Mouse (Mus musculus): ENCODE measurements around the gene AI481877.

Gene AI481877

DNA sequence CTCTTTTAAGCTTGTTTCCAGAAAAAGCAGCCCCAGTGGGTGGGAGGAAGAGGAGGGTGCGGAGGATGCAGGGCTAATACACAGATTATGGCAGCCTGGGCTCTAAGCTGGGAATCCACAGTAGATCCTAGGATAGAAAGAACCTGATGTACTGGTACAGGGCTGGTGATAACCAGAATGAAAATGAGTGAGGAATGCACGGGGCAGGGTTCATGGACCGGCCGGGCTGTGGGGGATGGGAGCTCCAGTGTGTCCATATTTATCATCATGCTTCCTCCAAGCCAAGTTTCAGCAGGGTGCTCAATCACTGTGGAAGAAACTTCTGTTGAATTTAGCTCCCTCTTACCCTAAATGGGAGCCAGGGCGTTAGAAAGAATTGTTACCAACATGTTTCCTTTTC, 141.7 kb downstream of the AI481877 start:
- Histone ChIP-seq H3K36me3 (ENCODE audit: insufficient read depth, low read length) (no peaks in the 10 kb centered on the region), H3K27me3 (ENCODE audit: insufficient read depth, low read length) (peaks cover 20% of the 10 kb centered on the region), H3K4me1 (replicated peaks; ENCODE audit: low read depth, low read length) (peaks cover 17% of the 10 kb centered on the region), H3K4me3 (replicated peaks; ENCODE audit: low read length) (no peak overlapping the region), H3K9me3 (ENCODE audit: low read length) (peaks cover 4% of the 10 kb centered on the region; the same call in 1 of the 2 replicates)
- TF ChIP-seq NANOG (IDR thresholded peaks at IDR 0.05; ENCODE audit: borderline replicate concordance, low read length) (no peak), CTCF (conservative IDR thresholded peaks at IDR 0.05; ENCODE audit: low read length) (no peak), POU5F1 (IDR thresholded peaks at IDR 0.05; ENCODE audit: borderline replicate concordance, low read length) (no peak)

DNA sequence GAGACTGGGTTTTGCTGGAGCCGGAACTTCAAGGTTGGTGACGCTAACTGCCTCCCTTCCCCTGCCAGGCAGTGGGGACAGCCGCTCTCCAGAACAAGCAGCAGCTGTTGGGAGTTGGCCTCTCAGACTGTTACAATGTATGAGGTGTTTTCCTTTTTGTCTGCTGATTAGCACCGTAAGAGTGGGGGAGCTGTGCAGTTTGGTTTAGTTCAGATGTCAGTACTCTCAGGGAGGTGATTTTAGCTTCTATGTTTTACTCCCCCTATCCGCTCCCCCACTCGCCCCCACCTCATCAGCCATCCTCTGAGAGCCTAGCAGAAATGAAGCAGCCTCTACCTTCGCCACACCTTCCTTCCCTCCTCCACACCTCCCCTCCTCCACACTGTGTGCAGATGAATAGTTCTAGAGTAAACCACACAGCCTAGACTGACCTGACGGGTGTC, 143.5 kb downstream of the AI481877 start:
- Histone ChIP-seq H3K36me3 (ENCODE audit: insufficient read depth, low read length) (no peaks in the 10 kb centered on the region), H3K9me3 (ENCODE audit: low read length) (peaks cover 4% of the 10 kb centered on the region; the same call in 1 of the 2 replicates), H3K27me3 (ENCODE audit: insufficient read depth, low read length) (peaks cover 29% of the 10 kb centered on the region), H3K4me1 (replicated peaks; ENCODE audit: low read depth, low read length) (peaks cover 28% of the 10 kb centered on the region), H3K4me3 (replicated peaks; ENCODE audit: low read length) (0 out of 2 replicates have a peak overlapping the region, but pooled peaks have one; percentile 20)
- TF ChIP-seq CTCF (conservative IDR thresholded peaks at IDR 0.05; ENCODE audit: low read length) (no peak), POU5F1 (IDR thresholded peaks at IDR 0.05; ENCODE audit: borderline replicate concordance, low read length) (no peak), NANOG (IDR thresholded peaks at IDR 0.05; ENCODE audit: borderline replicate concordance, low read length) (no peak)

DNA sequence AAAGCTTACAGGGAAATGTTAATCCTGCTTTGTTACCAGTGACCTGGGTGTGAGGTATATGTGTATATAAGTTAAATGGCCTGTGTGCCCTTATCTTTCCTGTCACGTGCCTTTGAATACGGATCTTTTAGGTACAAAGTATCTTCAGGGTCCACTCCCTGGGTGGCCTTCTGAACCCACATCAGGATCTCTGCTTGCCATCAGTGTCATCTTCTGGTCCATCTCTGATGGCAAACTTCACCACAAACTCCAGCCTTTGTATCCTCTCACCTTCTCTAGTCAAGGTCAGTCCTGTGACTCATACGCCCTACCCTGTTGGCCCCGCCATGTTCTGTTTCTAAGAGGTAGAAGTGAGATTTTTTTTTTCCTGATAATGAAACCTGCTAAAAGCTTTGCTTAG, 144.0 kb downstream of the AI481877 start, which contains the start of gene Dnajc25:
TSS of gene Dnajc25 (plus strand) at position 301 of the 400 bp plus-strand sequence.
- peaks cover 4% of the 10 kb centered on the region; the same call in 1 of the 2 replicates for H3K9me3 ChIP-seq (ENCODE audit: low read length)
- H3K36me3 ChIP-seq (ENCODE audit: insufficient read depth, low read length), result no peaks in the 10 kb centered on the region
- H3K4me3 ChIP-seq (replicated peaks; ENCODE audit: low read length), result 0 out of 2 replicates have a peak within 1 kb of the TSS, but pooled peaks have one; percentile 20

More for the DNA sequence above, 144.0 kb downstream of the AI481877 start, which contains the start of gene Dnajc25:
- peaks cover 29% of the 10 kb centered on the region for H3K27me3 ChIP-seq (ENCODE audit: insufficient read depth, low read length)
- peaks cover 28% of the 10 kb centered on the region for H3K4me1 ChIP-seq (replicated peaks; ENCODE audit: low read depth, low read length)
- TF ChIP-seq CTCF (conservative IDR thresholded peaks at IDR 0.05; ENCODE audit: low read length) (no peak), NANOG (IDR thresholded peaks at IDR 0.05; ENCODE audit: borderline replicate concordance, low read length) (no peak), POU5F1 (IDR thresholded peaks at IDR 0.05; ENCODE audit: borderline replicate concordance, low read length) (no peak)
